Mouse (Mus musculus): ENCODE measurements around the gene Rnf180.
A peak's percentile ranks its signal among the peaks of the same experiment; 100 is the strongest.
"Not testable (repeated sequence)": the region's sequence is repeated elsewhere in the genome, so short reads cannot be mapped to it uniquely, and the experiment has no call there.

The Rnf180 gene

DNA sequence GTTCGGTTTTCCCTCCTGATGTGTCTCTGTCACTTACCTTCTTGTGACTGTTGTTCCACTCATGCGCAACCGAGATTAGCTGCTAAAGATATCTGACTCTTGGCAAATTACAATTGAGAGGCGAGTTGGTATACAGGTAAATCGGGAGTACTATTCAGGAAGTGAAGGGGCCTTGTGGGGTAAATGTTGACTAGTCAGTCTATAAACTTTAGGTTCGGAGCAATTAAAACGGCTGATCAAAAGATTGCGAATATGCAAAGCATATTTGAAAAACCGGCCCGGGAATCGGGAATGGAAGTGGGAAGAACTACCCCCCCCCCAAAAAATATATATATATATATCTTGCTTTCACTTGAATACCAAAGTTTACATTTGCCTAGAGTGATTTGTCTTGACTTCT is at the start of gene Rnf180:
Gene Rnf180, minus strand, starts transcription at position 101 of the 400 bp plus-strand sequence.
- DNase-seq (ENCODE audit: low read depth, low spot score) = no peak

DNA sequence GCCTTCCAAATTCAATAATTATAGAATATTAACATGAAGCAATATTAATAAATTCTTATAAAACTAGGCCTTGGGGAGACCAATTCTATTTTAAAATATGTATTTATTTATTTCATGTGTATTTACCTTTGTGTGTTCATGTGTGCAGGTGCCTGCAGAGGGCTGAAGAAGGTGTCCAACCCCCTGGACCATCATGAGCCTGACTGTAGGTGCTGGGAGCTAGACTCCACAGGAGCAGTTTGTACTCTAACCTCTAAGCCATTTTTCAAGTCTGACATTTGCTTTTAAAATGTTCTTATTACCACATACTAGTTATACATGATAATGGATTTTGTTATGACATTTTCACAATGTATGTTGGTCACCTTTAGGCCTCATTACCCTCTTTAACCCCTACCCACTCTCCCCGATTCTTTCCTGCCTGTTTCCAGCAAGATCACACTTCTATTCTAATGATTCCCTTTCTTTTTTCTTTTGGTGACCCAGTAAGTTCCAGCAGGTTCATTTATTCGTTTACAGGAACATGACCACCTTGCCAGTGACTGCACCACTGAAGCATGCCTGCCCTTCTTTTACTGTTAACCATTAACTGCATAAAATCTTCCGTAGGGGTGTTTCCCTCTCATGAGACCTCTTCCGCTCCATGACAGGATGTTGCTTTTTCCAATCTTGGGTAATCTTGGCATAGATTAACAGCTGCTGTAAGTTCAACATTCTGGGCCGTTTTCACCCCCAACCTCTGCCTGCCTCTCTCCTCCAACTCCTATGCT is 36.8 kb upstream of the Rnf180 start:
- DNase-seq (ENCODE audit: low read depth, low spot score) = no peak

DNA sequence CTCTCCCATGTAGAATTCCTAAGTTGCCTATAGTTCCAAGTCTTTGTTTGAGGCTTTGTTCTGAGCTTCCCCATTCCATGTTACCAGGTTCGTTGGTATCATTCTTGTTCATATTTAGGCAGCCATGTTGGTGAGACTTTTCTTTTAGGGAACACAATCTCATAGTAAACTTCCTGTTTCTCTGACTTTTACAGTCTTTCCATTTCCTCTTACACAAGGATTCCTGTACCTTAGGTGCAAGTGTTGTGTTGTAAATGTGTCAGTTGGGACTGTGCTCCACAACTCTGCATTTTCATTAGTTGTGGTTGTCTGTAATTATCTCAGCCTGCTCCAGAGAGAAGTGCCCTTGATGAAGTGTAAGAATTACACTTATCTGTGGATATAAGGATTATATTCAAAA is 32.3 kb upstream of the Rnf180 start:
- no peak for DNase-seq (ENCODE audit: low read depth, low spot score)

DNA sequence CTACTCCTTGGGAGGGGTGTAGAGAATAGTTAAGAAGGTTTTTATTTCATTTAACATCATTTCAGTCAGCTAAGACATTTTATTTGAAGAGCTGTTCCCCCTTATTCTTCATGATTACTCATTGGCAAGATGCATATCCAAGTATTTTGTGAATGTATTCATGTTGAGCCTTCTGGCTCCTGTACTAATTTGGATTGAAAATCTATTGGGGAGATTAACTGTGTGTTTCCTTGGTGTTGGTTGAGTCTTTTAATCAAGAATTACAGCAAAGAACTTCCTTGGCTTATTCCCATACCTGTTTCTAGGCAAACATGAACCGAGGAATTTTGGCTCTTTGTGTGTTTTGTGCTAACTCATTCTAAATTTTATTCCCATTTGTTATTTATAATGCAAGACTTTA is 22.3 kb upstream of the Rnf180 start:
- DNase-seq (ENCODE audit: low read depth, low spot score) = no peak

DNA sequence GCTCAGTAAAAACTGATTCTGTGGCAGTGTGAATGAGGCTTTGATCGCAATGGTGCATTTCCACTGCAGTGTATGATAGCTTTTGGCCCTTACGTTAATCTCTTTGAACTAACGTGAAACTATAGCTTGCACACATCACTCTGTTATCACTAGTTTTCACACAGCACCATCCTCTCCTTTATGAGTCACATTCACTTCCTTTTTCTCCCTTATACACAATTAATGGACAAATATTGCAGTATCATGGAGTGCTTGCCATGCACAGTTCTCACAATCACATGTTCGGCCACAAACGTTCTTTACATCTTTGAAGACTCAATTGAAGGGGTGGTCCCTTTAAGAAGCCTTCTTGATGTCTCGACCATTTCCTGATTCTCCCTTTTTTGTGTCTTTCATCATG is 21.4 kb upstream of the Rnf180 start:
- no peak for DNase-seq (ENCODE audit: low read depth, low spot score)

DNA sequence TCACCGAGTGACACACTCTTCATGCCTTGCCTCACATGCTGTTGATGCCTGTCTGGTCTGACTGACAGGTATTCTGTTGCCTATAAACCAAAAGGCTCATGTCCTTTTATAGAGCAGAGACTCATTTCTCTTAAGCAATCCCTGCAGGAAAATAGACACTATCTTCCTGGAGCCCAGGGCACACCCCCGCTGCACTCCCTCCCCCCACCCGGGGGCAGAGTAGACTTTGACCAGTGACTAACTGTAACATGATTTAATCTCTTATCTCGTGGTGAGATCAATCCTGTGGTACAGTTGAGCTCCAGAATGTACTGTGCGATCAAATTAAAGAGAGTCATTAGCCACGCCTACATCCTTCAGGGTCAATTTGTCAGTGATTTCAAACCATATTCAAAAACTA is 18.1 kb upstream of the Rnf180 start:
- no peak for DNase-seq (ENCODE audit: low read depth, low spot score)

DNA sequence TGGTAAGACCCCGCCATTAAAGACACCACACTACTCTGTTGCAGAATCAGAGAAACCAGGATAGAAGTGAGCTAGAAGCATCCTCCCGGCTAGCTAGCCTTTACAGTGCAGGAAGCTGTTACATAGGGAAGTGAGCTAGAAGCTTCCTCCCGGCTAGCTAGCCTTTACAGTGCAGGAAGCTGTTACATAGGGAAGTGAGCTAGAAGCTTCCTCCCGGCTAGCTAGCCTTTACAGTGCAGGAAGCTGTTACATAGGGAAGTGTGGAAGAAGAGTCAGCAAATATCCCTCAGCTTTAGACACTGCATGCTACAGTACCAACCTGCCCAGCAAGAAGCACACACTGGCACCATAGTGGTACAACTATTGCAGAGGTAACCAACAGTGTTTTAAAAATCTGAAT is 15.9 kb upstream of the Rnf180 start:
- not testable (repeated sequence) for DNase-seq (ENCODE audit: low read depth, low spot score)

DNA sequence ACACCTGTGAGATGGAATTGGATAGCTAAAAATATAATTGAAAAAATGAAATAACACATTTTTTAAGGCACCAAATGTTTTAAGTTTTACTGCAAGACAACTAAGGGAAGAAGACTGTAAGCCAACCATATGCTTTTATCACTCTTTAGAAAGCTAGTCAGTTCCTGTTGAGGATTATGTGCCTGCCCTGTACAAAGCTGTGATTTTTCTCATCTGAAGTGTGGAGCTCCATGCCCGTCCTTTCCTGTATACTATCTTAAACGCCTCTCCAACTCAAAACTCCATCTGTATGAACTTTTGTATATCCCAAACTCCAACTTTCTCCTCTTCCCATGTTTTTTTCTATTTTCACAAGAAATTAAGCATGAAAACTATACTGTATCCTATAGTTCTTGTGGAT is 10.9 kb upstream of the Rnf180 start:
- DNase-seq (ENCODE audit: low read depth, low spot score) = no peak

DNA sequence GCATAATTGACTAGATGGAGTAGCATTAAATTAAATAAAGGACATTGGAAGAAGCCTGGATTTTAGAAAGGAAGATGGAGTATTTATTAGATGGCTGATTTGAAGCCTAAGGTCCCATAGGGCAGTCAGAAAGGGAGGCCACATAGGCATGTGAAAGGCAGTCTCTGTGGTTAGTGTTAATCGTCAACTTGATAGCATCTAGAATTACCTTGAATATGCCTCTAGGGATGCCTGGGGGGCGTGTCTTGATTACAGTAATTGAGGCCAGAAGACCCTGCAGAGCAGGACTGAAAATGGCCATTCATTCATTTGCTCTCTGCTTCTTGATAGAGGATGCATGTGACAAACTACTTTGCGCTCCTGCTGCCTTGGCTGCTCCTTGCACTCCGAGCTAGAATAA is 9.4 kb upstream of the Rnf180 start:
- no peak for DNase-seq (ENCODE audit: low read depth, low spot score)

DNA sequence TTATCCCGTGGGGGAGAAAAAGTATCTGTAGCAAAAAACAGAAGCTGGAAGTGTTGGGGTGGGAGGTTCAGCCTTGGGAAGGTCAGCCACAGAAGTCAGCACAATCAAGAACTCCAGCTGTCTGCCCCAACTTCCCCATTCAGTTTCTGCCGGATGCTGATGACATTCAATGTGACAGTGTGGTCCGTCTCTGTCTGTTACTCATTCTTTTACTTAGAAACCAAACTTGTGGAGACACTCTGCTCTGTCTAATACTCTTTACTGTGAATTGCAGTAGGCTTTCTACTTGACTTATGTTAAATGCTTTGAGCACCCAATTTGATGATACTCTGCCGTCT is 5.4 kb upstream of the Rnf180 start:
- peak; percentile 5 for DNase-seq (ENCODE audit: low read depth, low spot score)

DNA sequence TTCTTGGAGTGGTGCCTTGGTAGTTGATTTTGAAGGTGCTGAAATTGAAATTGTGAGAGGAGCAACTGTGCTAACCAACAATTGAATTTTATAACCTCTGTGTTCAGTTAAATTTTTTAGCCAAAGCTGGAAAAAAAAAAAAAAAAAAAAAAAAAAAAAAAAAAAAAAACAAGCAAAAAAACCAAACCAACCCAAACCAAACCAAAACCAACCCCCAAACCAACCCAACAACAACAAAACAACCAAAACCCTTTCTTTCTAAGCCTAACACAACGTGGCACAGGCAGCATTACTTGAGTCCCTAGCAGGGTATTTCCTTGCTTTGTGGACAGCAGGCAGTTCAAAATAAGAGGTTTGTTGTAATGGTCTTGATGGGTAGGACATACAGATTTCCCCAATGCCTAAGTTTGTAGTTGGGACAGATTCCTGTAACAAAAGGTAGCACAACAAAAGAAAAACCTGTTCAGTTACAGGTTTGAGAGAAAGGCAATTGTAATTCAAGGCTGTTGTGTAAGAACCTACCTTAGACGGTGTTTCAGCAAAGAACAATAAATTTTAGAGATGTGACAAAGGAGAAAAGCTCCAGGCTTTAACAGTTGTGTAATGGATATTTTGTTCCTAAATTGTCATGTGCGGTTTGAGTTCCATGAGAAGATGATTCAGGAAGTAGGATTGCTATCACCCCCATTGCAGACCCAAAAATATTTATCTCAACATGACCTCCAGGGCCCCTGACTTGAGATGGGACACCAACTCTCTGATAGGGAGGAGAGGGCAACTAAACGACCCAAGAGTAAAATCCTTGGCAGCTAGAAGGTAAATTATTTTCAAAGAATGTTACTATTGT is 4.8 kb upstream of the Rnf180 start:
- peak; percentile 30 for DNase-seq (ENCODE audit: low read depth, low spot score)

DNA sequence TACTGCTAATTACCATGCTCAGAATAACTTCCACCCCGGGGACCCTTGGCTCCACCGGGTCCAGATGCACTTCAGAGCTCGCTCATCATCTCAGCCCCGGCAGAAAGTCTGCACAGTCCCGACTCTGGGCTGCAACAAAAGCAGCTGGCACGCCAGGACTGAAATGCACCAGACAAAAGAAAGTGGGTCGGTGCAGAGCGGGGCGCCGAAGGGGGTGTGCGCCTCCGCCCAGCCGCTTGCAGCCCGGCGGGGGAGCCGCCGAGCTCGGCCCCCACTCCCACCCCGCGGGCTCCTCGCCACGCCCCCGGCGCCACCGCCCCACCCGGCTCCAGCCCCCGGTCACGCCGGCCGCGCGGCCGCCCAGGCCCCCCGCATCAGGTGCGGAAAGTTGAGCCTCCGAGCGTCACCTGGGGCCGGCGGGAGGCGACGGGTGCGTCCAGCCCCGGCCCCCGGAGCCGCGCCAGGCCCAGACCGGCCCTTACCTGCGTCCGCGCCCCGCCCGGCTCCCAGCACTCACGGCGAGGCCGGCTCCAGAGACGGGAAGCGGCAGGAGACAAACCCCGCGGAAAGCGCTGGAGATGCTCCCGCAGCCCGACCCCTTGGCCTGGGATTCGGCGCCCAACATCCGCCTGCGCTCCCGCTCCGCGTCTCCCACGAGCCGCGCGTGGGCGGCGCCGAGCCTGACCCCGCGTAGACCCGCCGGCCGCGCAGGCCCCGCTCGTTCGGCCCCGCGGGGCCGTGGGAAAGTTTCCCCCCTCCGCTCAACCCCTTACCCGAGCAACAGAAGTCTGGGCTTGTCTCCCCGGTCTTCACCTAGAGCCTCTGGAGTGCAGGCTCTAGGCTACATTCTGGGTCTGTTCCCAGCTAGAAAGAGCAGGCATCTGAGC is 591 bp downstream of the Rnf180 start:
- peak; percentile 72 for DNase-seq (ENCODE audit: low read depth, low spot score)

DNA sequence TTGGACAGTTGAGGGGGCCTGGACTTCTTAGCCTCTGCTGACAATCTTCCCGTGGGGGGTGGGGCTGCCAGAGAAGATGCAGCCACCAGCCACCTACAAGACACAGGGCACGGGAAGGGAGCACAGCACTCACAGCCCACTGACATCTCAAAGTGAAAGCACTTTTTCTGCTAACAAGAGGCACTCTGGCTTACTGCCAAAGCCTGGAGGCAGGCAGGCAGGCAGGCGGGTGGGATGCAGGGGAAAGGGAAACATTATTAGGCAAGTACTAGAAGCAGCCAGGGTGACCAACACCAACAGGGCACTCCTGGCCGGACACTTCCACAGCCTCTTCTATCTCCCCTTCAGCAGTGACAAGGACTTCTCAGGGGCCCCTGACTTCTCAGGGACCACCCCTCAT is 2.8 kb downstream of the Rnf180 start:
- no peak for DNase-seq (ENCODE audit: low read depth, low spot score)

DNA sequence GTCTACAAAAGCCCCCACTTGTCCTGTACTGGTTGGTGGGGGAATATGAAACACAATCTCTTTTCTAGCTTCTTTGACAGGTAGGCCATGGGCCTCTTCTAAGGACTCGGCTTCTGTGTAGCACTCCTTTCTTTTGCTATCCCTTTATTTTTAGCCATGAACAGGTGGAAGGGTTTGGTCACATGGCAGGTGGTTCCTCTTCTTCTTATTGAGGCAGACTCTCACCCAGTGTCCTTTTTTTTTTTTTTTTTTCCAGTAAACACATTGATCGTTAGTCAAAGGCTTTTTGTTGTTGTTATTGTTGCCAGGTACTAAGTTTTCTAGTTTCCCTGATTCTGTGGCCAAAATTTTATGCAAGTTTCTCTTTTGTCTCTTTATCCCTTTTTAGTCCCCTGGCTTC is 4.0 kb downstream of the Rnf180 start:
- no peak for DNase-seq (ENCODE audit: low read depth, low spot score)

DNA sequence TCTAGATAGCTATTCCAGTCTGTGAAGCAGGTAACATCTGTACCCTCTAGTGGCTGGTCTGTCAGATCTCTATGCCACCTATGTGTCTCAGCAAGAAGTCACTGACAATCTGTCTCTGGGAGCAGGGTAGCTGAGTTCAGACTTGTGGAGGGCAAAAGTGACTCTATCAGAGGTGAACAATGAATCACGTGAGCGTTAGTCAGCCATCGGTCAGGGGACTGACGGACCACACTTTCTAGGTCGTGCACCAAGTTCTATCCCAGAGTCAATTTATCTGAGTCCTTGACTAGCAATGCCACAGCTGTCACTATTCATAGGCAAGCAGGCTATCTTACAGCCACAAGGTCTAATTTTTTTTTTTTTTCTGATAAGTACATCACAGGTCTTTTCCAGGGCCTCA is 4.6 kb downstream of the Rnf180 start:
- DNase-seq (ENCODE audit: low read depth, low spot score) = no peak

DNA sequence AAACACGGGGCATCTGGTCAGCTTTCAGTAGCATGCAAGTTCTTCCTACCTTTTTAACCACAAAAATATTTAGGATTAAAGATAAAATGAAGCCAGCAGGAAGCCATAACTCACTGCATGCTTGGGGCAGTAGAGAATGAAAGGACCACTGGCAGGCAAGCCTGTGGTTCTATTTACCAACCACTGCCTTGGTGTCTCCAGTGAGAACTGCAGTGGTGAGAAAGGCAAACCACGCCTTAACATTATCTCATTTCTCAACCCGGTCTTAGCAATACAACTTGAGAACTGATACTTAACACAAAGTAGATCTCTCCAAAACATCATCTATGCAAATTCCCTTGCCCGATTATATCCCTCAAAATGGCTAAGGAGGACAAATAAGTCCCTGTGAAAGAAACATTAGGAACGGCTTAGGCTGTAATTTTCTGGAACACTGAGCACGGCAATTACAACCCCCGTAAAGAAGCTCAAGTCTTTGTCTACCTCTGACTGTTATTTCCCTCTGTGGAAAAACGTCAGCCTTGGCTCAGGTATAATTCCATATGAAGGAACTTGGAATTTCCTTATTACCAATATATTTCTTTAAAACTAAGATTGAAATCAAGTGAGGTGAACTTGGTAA is 15.1 kb downstream of the Rnf180 start:
- no peak for DNase-seq (ENCODE audit: low read depth, low spot score)

DNA sequence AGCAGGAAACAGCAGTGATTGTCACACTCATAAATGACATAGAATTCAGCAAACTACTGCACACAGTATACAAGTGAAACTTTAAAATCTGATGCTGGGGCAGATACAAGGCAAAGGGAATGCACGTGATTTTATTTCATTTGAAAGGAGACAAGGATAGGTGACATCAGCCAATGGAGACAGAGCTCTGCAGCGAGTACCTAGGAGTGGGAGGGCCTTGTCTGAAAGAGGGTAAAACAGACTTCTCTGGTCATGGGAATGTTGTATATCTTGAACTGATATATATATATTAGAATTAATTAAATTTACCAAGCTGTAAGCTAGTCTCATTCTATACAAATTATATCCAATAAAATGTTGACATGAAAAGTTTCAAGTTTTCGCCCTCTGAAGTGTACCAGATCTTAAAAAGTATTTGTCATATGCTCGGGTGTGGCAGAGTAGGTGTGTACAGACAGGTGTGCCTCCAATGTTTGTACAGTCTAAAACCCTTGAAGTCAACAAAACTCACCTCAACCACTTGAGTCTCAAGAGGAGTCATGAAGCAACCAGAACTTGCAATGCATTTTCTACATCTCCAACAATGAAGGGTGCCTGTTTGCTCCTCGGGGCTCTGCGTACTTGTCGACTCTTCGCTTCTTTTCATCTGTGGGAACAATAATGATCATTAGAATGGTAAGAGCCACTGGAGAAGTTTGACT is 24.1 kb downstream of the Rnf180 start:
- DNase-seq (ENCODE audit: low read depth, low spot score) = no peak

DNA sequence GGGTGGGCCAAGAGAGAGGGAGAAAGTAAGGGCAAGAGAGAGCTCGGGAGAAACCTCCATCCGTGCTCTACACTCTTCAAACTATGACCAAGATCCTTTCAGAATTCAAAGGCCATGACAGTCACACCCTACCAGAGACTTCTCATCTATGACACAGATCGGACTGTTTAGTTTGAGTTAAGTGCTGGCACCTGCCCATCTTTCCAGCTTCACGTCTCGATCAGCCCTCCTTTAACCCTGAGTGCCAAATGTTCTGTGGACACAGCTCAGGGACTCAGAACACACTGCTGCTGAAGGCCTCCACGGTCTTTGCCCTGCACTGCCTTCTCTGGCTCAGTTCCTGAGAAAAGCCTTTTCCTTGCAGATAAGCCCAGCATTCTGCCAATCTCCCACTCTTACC is 27.2 kb downstream of the Rnf180 start:
- no peak for DNase-seq (ENCODE audit: low read depth, low spot score)

DNA sequence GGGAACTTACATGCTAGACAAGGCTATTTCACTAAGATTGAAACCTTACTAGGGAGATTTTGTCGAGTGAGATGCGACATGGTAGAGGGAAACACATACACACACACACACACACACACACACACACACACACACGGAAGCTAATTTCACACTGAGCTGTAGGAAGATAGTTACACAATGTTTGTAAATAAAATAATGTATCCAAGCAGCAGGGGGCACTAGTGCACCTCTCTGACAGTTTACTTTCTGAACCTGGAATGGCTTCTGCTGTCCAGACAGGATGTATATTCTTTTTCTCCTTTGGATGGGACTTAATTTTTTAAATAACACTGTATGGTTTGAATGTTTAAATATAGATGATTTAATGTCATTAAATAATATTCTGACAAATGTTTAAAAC is 27.9 kb downstream of the Rnf180 start:
- peak; percentile 61 for DNase-seq (ENCODE audit: low read depth, low spot score)

DNA sequence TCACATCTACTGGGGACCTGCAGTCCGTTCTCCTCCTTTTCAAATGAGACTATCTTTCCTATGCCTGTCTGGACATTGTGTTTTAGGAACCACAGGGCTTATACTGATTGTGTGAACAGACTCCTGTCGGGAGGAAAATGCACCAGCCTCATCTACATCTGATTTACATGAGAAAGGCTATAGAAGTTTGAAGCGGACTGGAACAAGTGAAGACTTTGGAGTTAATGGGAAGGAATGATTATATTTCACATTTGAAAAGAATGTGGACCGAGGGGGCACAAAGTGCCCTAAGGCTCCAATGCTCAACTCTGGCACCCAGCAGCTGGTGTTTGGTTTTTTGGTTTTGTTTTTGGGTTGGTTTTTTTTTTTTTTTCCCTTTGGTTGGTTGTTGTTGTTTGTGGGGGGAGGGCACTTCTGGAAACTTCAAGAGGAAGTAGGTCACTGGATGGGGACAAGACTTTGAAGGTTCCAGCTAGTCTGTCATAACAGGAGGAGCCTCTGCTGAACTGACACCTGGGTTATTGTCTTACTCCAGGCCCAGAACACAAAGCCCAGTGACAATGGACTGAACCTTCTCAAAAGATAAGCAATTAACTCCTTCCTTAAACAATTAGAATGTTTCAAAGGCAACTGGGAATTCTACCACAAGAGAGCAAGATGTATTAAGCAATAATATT is 37.7 kb downstream of the Rnf180 start:
- peak; percentile 92 for DNase-seq (ENCODE audit: low read depth, low spot score)

DNA sequence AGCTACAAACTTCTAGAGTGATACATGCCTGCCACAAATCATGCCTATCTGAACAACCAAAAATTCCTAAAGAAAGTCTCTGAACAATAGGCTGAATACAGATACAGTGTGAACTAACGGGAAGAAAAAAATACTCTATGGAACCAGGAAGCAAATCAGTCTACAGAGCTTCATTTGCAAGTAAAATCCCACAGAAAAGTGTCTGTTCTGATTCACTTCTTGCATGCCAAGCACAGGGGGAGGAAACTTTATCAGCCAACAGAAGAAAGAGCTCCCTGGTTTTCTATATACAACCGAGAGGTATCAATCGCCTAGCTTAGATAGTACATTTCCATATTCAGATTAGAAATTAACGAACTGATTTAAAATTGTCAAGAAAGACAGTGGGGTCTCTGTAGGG is 43.8 kb downstream of the Rnf180 start:
- no peak for DNase-seq (ENCODE audit: low read depth, low spot score)

Data from ZHBTc4 (cell line).